Mouse (Mus musculus) kidney, postnatal 0 days (tissue): ENCODE results near the gene Acsl1. TPM values are rescaled to one million over a fixed set of nuclear protein-coding genes. Genes with fewer than 3 reads are reported as not detected.

ENCODE experiments used
- ATAC-seq: fragments of 200-750 bp; cut with Nextera tagmentation; replicated peaks from 2 replicates; pipeline ENCODE4 v1.8.0; 2017; ENCODE audit warnings: low read depth, moderate number of reproducible peaks, moderate TSS enrichment, moderate library complexity; ENCODE audit not compliant: low FRiP score
- DNase-seq: peaks from one replicate; pipeline ENCODE4 v3.0.0-alpha.2; 2016; ENCODE audit warnings: low spot score
- H3K27ac ChIP-seq: fragments of 300-500 bp; sonication (generic); 2 replicates; pipeline ENCODE4 v1.5.1; 2014; ENCODE audit warnings: mild to moderate bottlenecking
- H3K27me3 ChIP-seq: fragments of 300-500 bp; sonication (generic); 2 replicates; pipeline ENCODE4 v1.6.1; 2014; ENCODE audit warnings: low read length, mixed read lengths; ENCODE audit not compliant: insufficient read depth
- H3K36me3 ChIP-seq: fragments of 300-500 bp; sonication (generic); 2 replicates; pipeline ENCODE4 v1.6.1; 2014; ENCODE audit warnings: low read length, mixed read lengths; ENCODE audit not compliant: insufficient read depth
- H3K4me1 ChIP-seq: fragments of 300-500 bp; sonication (generic); replicated peaks from 2 replicates; pipeline ENCODE4 v1.6.1; 2014; ENCODE audit warnings: antibody characterized with exemption, low read length, mixed read lengths; ENCODE audit not compliant: insufficient read depth
- H3K4me2 ChIP-seq: fragments of 300-500 bp; sonication (generic); 2 replicates; pipeline ENCODE4 v1.6.1; 2014; ENCODE audit warnings: mild to moderate bottlenecking, low read length, moderate library complexity, mixed read lengths
- H3K4me3 ChIP-seq: fragments of 300-500 bp; sonication (generic); replicated peaks from 2 replicates; pipeline ENCODE4 v1.5.1; 2014; ENCODE audit warnings: low read depth, low read length
- H3K9ac ChIP-seq: fragments of 300-500 bp; sonication (generic); 2 replicates; pipeline ENCODE4 v1.6.1; 2014; ENCODE audit warnings: low read depth, low read length
- H3K9me3 ChIP-seq: fragments of 300-500 bp; sonication (generic); replicated peaks from 2 replicates; pipeline ENCODE4 v1.6.1; 2016; ENCODE audit warnings: low read length, inconsistent platforms, mixed read lengths
- CTCF ChIP-seq: IDR thresholded peaks from 2 replicates; pipeline ENCODE4 v1.5.1; 2016; ENCODE audit warnings: antibody characterized with exemption, low read depth, mild to moderate bottlenecking, moderate library complexity
- WGBS: fragments of 180-500 bp; shearing (Covaris S2); extraction: QIAGEN DNeasy Blood & Tissue Kit; methylation state at CpG from one replicate; pipeline ENCODE4 v1.1.7; 2014; 5-methylcytosine and 5-hydroxymethylcytosine counted together
- polyA plus RNA-seq: library from polyadenylated mRNA; unstranded; fragments of >200 nt; fragmentation: Nextera tagmentation; extraction: Ambion mirVana; gene quantifications from 2 replicates; pipeline ENCODE4 v1.2.1, GENCODE M21; 2015

The Acsl1 gene
- polyA plus RNA-seq, 1 experiment from 2014 or later = 47.0 TPM

DNA sequence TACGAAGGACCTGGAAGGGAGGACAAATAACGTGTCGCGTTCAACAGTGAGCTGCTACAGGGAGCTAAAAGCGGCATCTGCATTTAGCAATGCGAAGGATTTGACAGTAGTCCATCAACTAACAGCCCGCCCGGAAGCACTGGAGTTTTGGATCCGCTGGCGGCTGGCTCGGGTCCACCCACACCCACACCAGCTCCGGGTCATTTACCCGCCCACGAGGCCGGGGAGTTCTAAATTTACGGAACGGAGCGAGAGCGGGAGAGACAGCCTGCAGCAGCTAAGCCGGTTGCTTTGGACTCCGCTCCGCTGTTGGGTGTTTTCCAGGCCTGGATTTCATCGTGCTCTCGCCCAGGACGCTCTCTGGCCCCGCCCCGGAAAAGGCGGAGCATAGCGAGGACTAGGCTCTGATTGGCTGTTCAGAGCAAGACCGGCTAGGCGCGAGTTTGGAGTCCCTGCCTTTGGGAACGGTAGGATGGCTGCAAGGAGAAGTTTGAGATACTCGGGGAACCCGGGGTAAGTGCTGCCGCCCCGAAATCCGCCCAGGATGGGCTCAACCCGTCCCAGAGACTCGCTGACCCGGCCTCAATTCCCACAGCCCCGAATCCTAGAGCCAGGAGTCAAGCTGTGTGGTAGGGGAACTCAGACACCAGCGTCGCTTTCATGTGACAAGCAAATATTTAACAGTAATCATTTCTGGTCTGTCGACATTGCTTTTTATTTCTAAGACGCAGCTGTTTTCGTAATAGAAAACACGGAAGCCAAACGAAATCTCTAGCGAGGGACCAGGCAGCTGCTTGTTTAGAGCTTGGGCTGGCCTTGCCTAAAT, 81.0 kb downstream of the Acsl1 start, which contains the start of gene Cenpu:
Gene Cenpu, plus strand, starts transcription at position 414 of the 826 bp plus-strand sequence.
- Histone ChIP-seq H3K27ac (peak within 1 kb of the TSS; percentile 70; the same call in 1 of the 2 replicates), H3K9ac (peak within 1 kb of the TSS; percentile 61), H3K27me3 (no peaks in the 10 kb centered on the region), H3K36me3 (no peaks in the 10 kb centered on the region), H3K4me2 (peak within 1 kb of the TSS; percentile 79), H3K9me3 (no peaks in the 10 kb centered on the region), H3K4me3 (peak within 1 kb of the TSS; percentile 69), H3K4me1 (0 out of 2 replicates have a peak, but pooled peaks cover 5% of the 10 kb centered on the region)
- under 1% methylated on average over 50 of the region's 50 CpGs for WGBS
- peak; percentile 100 for DNase-seq
- no peak for TF ChIP-seq CTCF
- peak; percentile 97 for ATAC-seq

DNA sequence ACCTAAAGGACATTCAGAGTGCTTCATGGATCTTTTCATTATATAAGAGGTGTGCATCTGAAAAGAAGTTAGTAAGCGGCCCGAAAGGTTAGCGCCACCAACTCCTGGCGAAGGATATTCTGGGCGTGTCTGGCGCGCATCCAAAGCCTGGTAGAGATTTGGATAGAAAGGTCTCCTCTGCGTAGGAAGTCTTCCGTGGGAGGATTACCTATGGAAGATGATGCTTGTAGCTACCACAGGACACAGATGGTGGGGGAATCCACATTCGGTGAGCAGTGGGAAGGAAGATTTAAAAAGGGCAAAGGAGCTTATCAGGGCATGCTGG, 81.6 kb downstream of the Acsl1 start:
- no peak for ATAC-seq
- H3K27ac ChIP-seq = no peak overlapping the region

DNA sequence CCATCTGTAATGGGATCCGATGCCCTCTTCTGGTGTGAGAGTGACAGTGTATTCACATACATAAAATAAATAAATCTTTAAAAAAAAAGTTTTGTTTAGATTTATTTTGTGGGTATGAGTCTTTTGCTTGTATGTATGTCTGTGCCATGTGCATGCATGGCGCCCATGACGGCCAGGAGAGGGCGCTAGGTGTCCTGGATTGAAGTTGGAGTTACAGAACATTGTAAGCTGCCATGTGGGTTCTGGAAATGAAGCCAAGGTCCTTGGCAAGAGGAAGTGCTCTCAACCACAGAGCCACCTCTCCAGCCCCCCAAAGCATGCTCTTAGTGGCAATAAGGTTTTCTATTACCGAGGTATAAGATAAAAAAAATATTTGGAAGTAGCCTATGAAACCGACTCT, 88.6 kb downstream of the Acsl1 start:
- Histone ChIP-seq H3K9ac (no peak overlapping the region), H3K9me3 (no peaks in the 10 kb centered on the region), H3K27ac (no peak overlapping the region), H3K4me3 (no peak overlapping the region), H3K4me1 (no peaks in the 10 kb centered on the region), H3K4me2 (no peak overlapping the region), H3K27me3 (no peaks in the 10 kb centered on the region), H3K36me3 (no peaks in the 10 kb centered on the region)
- DNase-seq (peak; percentile 18), ATAC-seq (no peak)
- peak; percentile 61 for TF ChIP-seq CTCF
- WGBS = 83% methylated on average over 6 of the region's 6 CpGs

More for the DNA sequence above, 81.6 kb downstream of the Acsl1 start:
- peak overlapping the region; percentile 69 for H3K4me3 ChIP-seq
- no peaks in the 10 kb centered on the region for H3K36me3 ChIP-seq
- peak overlapping the region; percentile 79 for H3K4me2 ChIP-seq
- peak overlapping the region; percentile 61 for H3K9ac ChIP-seq
- no peak for TF ChIP-seq CTCF
- no peaks in the 10 kb centered on the region for H3K27me3 ChIP-seq
- WGBS = 2% methylated on average over 10 of the region's 10 CpGs
- no peak for DNase-seq
- 0 out of 2 replicates have a peak, but pooled peaks cover 5% of the 10 kb centered on the region for H3K4me1 ChIP-seq
- no peaks in the 10 kb centered on the region for H3K9me3 ChIP-seq

DNA sequence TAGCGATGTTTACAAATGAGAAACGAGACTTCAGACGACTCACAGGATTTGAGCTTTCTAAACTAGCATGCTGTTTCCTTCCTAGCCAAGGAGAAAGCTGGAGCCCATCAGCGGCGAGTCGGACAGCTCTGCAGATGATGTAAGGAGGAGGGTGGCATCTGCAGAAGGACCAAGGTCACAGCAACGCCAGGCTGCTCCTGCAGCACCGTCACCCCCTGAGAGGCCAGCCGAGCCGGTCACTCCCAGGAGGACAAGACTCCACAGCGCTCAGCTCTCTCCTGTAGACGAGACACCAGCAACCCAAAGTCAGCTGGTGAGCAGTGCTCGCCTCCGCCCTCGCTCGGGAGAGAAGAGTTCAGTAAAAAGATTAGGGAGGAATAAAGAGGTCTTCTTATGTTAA, 91.5 kb downstream of the Acsl1 start:
- H3K36me3 ChIP-seq = no peaks in the 10 kb centered on the region
- H3K4me2 ChIP-seq = no peak overlapping the region
- H3K27me3 ChIP-seq = no peaks in the 10 kb centered on the region
- WGBS = 88% methylated on average over 16 of the region's 16 CpGs
- no peaks in the 10 kb centered on the region for H3K9me3 ChIP-seq
- ATAC-seq (no peak), DNase-seq (no peak)
- H3K4me3 ChIP-seq = no peak overlapping the region
- H3K4me1 ChIP-seq = no peaks in the 10 kb centered on the region
- H3K27ac ChIP-seq = no peak overlapping the region
- no peak overlapping the region for H3K9ac ChIP-seq
- no peak for TF ChIP-seq CTCF

DNA sequence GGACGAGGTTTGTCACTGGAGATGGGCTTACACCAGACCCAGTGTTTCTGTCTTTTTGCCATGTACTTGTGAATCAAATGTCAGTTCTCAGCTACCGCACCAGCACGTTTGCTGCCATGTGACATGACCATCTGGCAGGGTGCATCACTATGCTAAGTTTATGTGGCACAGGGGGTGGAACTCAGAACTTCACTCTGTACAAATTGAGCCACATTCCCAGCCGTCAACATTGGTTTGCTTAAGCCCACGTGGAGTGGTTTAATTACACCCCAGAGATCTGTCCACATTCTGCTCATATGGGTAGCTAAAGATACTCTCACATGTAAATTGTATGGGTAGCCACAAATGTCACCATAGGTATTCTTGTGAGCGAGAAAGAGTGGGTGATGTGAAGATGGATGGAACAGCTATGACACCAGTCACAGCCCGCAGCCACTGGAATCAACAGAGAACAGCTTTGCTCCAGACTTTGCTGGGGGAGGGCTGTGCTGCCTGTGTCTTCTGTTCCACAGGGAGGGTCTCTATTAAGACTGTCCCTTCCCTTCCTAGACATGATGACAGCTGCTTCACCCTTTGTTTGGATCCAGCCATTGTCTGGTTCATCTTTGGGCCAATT, 96.2 kb downstream of the Acsl1 start:
- no peaks in the 10 kb centered on the region for H3K9me3 ChIP-seq
- no peak overlapping the region for H3K4me2 ChIP-seq
- DNase-seq (no peak), ATAC-seq (no peak)
- H3K4me3 ChIP-seq = no peak overlapping the region
- no peak overlapping the region for H3K27ac ChIP-seq
- H3K36me3 ChIP-seq = no peaks in the 10 kb centered on the region
- no peaks in the 10 kb centered on the region for H3K4me1 ChIP-seq
- no peak for TF ChIP-seq CTCF
- no peak overlapping the region for H3K9ac ChIP-seq
- 74% methylated on average over 7 of the region's 7 CpGs for WGBS
- no peaks in the 10 kb centered on the region for H3K27me3 ChIP-seq

DNA sequence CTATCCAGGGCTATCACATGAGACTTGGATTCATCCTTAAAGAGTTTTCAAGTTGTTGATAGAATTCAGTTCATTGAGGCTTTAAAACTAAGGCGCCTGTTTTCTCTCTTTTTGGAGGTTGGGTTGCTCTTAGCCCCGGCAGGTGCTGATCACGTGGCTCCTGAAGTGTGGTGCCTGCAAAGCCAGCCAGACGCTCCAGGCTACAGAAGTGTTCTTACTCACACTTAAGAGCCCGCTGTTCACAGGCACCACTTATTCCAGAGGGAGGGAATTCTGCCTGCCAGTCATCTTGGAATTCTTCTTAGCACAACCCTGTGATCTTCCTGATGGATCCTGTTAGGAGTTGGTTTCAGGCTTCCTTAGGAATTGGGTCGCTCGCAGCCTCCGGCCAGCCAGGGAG, 97.1 kb downstream of the Acsl1 start:
- no peaks in the 10 kb centered on the region for H3K27me3 ChIP-seq
- H3K36me3 ChIP-seq = no peaks in the 10 kb centered on the region
- H3K4me3 ChIP-seq = no peak overlapping the region
- DNase-seq = no peak
- TF ChIP-seq CTCF = no peak
- WGBS = 80% methylated on average over 8 of the region's 8 CpGs
- no peak overlapping the region for H3K27ac ChIP-seq
- no peak overlapping the region for H3K4me2 ChIP-seq
- no peaks in the 10 kb centered on the region for H3K4me1 ChIP-seq
- no peak overlapping the region for H3K9ac ChIP-seq
- no peak for ATAC-seq
- no peaks in the 10 kb centered on the region for H3K9me3 ChIP-seq
